Mouse (Mus musculus) liver, postnatal 0 days (tissue): ENCODE measurements around the gene Cfap58. TPM values are rescaled to one million over a fixed set of nuclear protein-coding genes. Genes with fewer than 3 reads are reported as not detected.

ENCODE experiments used
- ATAC-seq: fragments of 200-750 bp; cut with Nextera tagmentation; 2 replicates; pipeline ENCODE4 v1.8.0; 2017; ENCODE audit warnings: mild to moderate bottlenecking, moderate library complexity
- DNase-seq: peaks from one replicate; pipeline ENCODE4 v3.0.0-alpha.2; 2016
- H3K27ac ChIP-seq: fragments of 300-500 bp; sonication (generic); 2 replicates; pipeline ENCODE4 v1.5.1; 2014; ENCODE audit warnings: antibody characterized with exemption, moderate library complexity, mild to moderate bottlenecking, low read depth
- H3K27me3 ChIP-seq: fragments of 300-500 bp; sonication (generic); 2 replicates; pipeline ENCODE4 v1.6.1; 2014; ENCODE audit warnings: low read length, control low read depth, mixed read lengths; ENCODE audit not compliant: insufficient read depth
- H3K36me3 ChIP-seq: fragments of 300-500 bp; sonication (generic); replicated peaks from 2 replicates; pipeline ENCODE4 v1.6.1; 2014; ENCODE audit warnings: mild to moderate bottlenecking, control low read depth, low read length, moderate library complexity, mixed read lengths; ENCODE audit not compliant: insufficient read depth
- H3K4me1 ChIP-seq: fragments of 300-500 bp; sonication (generic); 2 replicates; pipeline ENCODE4 v1.6.1; 2014; ENCODE audit warnings: antibody characterized with exemption, mild to moderate bottlenecking, control low read depth; ENCODE audit not compliant: insufficient read depth
- H3K4me2 ChIP-seq: fragments of 300-500 bp; sonication (generic); 2 replicates; pipeline ENCODE4 v1.6.1; 2014; ENCODE audit warnings: low read depth, mild to moderate bottlenecking, low read length, moderate library complexity, mixed read lengths
- H3K4me3 ChIP-seq: fragments of 300-500 bp; sonication (generic); 2 replicates; pipeline ENCODE4 v1.5.1; 2014; ENCODE audit warnings: low read depth, low read length
- H3K9ac ChIP-seq: fragments of 300-500 bp; sonication (generic); replicated peaks from 2 replicates; pipeline ENCODE4 v1.6.1; 2014; ENCODE audit warnings: mild to moderate bottlenecking, moderate library complexity
- H3K9me3 ChIP-seq: fragments of 300-500 bp; sonication (generic); 2 replicates; pipeline ENCODE4 v1.6.1; 2016; ENCODE audit warnings: mild to moderate bottlenecking, control low read depth, low read length, mixed read lengths
- CTCF ChIP-seq: sonication (generic); IDR thresholded peaks from 2 replicates; pipeline ENCODE4 v1.5.1; 2016; ENCODE audit warnings: antibody characterized with exemption, low read depth
- EP300 ChIP-seq: IDR thresholded peaks from 2 replicates; pipeline ENCODE4 v1.6.1; 2016; ENCODE audit warnings: antibody characterized with exemption, low read depth, mild to moderate bottlenecking
- WGBS: fragments of 180-500 bp; shearing (Covaris S2); extraction: QIAGEN DNeasy Blood & Tissue Kit; methylation state at CpG from one replicate; pipeline ENCODE4 v1.1.7; 2014; ENCODE audit not compliant: insufficient replicate concordance; 5-methylcytosine and 5-hydroxymethylcytosine counted together
- polyA plus RNA-seq: library from polyadenylated mRNA; unstranded; fragments of >200 nt; fragmentation: Nextera tagmentation; extraction: Ambion mirVana; gene quantifications from 2 replicates; pipeline ENCODE4 v1.2.1, GENCODE M21; 2015

Gene Cfap58
- not detected in 2 replicates for polyA plus RNA-seq

DNA sequence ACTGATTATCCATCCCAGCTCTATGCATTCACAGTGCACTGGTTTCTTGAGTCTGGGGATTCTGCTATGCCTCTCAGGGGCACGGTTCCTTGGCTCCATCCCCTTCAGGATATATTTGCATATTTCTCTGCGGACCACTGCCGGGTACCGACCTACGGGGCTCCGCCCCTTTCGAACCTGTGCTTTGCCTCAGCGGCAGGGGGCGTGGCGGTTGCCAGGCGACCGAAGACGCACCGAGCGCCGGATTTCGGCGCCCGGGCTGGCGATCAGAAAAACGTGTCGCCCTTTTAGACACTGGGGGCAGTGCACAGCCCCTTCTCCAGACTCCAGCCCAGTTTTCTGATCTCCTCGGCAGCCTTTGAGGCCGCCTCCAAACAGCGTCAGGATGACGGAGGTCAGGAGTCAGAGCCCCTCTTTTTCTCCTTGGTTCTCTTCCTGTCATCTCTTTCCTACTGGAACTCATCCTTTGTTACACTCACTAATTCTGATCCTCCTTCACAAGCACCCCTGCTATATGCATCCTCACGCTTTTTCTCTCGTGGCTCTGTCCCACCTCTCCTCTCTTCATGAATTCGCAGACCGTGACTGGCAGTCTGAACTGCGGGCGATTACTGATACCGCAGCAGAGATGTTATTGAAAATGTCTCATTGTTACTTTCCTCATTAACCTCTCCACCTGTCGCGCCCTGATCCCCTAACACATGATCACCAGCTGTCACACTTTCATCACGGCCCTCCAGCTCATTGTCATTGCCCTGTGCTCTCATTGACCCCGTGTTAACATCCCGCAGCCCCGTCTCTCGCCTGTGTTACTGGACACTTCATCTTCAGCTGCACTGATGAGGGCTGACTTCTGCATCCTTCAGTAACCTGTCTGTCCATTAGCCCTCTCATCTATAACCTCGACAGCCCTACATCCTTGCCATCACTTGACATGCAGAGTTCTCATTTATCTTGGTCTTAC, at the start of gene Cfap58:
Gene Cfap58, plus strand, starts transcription at position 233 of the 964 bp plus-strand sequence.
- Histone ChIP-seq H3K36me3 (no peaks in the 10 kb centered on the region), H3K4me3 (peak within 1 kb of the TSS; percentile 43), H3K4me2 (peak within 1 kb of the TSS; percentile 72), H3K27me3 (peaks cover 19% of the 10 kb centered on the region), H3K9me3 (no peaks in the 10 kb centered on the region), H3K9ac (no peak within 1 kb of the TSS), H3K27ac (no peak within 1 kb of the TSS), H3K4me1 (peaks cover 7% of the 10 kb centered on the region)
- ATAC-seq (peak; percentile 45), DNase-seq (peak; percentile 73)
- TF ChIP-seq CTCF (peak; percentile 36), EP300 (no peak)
- WGBS, result 10% methylated on average over 41 of the region's 41 CpGs

DNA sequence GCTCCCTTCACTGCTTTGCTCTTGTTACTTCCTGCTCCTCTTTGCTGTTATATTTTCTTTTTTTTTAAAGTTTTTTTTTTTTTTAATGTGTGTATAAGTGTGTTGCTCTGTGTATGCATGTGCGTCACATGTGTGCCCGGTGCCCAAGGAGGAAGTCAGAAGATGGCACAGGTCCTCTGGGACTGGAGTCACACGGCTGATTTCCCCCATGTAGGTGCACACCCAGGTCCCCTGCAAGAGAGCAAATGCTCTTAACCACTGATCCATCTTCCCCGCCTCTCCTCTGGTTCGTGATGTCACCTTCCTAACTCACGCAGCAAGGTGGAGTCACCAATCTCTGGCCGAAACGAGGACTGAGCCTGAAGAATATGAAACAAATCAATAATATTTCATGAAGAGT, 49.4 kb upstream of the Cfap58 start:
- WGBS, result 80% methylated on average over 8 of the region's 8 CpGs
- Histone ChIP-seq H3K4me2 (no peak overlapping the region), H3K4me1 (peaks cover 6% of the 10 kb centered on the region), H3K27ac (no peak overlapping the region), H3K27me3 (no peaks in the 10 kb centered on the region), H3K9ac (no peak overlapping the region), H3K9me3 (no peaks in the 10 kb centered on the region), H3K4me3 (no peak overlapping the region), H3K36me3 (no peaks in the 10 kb centered on the region)
- DNase-seq, result no peak
- TF ChIP-seq CTCF (no peak), EP300 (no peak)
- ATAC-seq, result no peak

DNA sequence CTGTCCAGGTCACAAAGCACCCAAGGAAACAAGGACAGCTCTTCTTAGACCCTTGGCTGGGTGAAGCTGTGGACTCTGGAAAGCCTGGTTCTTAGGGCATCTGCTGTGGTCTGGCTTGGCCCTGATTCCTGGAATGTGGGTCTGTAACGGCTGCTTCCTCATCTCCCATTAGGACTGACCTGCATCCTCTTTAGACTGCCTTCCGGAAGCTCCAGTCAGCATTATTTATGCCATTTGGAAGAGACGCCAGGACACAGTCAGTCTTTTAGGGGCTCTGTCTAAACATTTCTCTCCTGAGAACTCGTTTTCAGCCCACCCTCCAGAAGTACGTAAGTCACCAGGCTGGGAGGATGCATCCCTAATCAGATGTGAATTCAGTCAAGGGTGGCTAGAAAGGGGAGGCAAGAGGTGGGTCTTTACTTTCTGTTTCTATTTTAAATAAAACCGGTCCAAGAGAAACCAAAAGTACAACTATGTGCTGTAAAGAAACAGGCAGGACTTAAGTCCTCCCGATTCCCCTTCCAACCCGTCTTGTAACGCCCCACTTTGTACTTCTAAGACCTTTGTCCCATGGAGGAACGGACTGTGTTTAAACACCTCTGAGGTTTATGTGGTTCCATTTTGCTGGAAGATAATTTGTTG, 46.9 kb upstream of the Cfap58 start:
- H3K4me3 ChIP-seq, result peak overlapping the region; percentile 1; the same call in 1 of the 2 replicates
- peak overlapping the region; percentile 50 for H3K4me2 ChIP-seq
- peaks cover 12% of the 10 kb centered on the region; the same call in 1 of the 2 replicates for H3K36me3 ChIP-seq
- TF ChIP-seq EP300 (peak; percentile 53), CTCF (no peak)
- no peaks in the 10 kb centered on the region for H3K9me3 ChIP-seq
- no peaks in the 10 kb centered on the region for H3K27me3 ChIP-seq
- ATAC-seq, result peak; percentile 64
- peak overlapping the region; percentile 70 for H3K27ac ChIP-seq
- peaks cover 6% of the 10 kb centered on the region for H3K4me1 ChIP-seq
- DNase-seq, result no peak
- 39% methylated on average over 10 of the region's 10 CpGs for WGBS
- H3K9ac ChIP-seq, result no peak overlapping the region

DNA sequence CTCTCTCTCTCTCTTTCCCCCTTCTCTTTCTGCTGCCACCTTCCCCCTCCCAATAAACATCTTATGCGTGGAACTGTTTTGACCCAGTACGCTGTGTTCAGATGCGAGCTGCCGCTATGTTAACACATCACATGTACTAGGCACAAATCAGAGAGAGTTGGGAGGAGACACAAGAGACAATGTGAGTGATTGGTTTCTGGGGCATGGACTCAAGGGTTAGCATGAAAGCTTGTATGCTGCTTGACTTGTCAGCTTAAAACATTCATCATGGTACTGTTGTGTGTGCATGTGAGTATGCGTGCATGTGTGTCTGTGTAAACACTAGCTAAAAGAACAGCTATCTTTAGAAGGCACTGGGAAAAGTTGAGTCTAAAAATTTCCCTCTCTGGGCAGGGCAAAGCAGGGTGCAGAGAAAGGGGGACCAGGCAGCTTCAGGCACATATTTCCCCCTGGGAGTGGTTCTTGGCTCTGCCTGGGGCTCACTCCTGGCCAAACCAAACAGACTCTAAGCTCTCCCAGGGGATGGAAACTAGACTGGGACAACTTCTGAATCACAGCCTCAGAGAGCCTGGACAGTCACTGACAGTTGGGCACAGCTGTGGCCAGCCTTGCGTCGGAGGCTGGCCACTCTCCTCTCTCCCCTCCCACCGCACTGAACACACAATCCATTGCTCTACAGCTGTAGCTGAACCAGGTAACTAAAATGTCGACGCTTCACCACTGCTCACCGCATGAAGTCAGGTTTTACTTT, 45.7 kb upstream of the Cfap58 start:
- no peak overlapping the region for H3K4me2 ChIP-seq

DNA sequence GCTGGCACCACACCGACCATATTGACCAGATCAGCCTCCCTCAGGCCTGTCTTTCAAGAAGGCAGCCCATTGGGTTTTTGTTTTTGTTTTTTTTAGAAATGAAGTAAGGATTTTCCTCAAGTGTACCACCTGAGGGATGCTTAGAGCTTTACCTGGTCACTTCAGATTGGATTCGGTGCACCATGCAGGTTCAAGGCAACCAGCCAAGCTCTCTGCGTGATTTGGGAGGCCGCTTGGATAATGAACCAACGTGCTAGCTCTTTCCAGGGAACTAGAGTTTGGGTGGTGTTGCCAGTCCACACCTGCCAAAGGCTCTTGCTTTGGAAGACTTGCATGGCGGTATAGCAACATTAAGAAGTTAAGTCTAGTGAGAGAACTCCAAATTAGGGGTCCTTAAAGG, 44.4 kb upstream of the Cfap58 start:
- Histone ChIP-seq H3K27me3 (no peaks in the 10 kb centered on the region), H3K4me2 (no peak overlapping the region), H3K4me3 (no peak overlapping the region), H3K27ac (no peak overlapping the region), H3K9ac (no peak overlapping the region), H3K9me3 (no peaks in the 10 kb centered on the region), H3K4me1 (peaks cover 4% of the 10 kb centered on the region), H3K36me3 (peaks cover 28% of the 10 kb centered on the region; the same call in 1 of the 2 replicates)
- no peak for TF ChIP-seq EP300
- TF ChIP-seq CTCF, result no peak
- no peak for ATAC-seq
- DNase-seq, result no peak
- WGBS, result 88% methylated on average over 6 of the region's 6 CpGs

More for the DNA sequence above, 45.7 kb upstream of the Cfap58 start:
- Histone ChIP-seq H3K27ac (no peak overlapping the region; the same call in 1 of the 2 replicates), H3K27me3 (no peaks in the 10 kb centered on the region), H3K9ac (no peak overlapping the region), H3K9me3 (no peaks in the 10 kb centered on the region), H3K4me1 (peaks cover 6% of the 10 kb centered on the region), H3K4me3 (no peak overlapping the region), H3K36me3 (peaks cover 24% of the 10 kb centered on the region; the same call in 1 of the 2 replicates)
- ATAC-seq (no peak), DNase-seq (no peak)
- 74% methylated on average over 11 of the region's 11 CpGs for WGBS
- TF ChIP-seq EP300 (no peak), CTCF (no peak)
